Mouse (Mus musculus) CH12.LX (cell line): Measurements from ENCODE around the gene Rpap1. TPM values are rescaled to one million over a fixed set of nuclear protein-coding genes. Genes with fewer than 3 reads are reported as not detected.

Experiments
- DNase-seq: peaks from one replicate; pipeline ENCODE4 v3.0.0-alpha.2; 2013; ENCODE audit errors: extremely low read depth
- H3K27ac ChIP-seq: 2 replicates; pipeline ENCODE4 v1.5.1; 2012; ENCODE audit warnings: low read depth, mild to moderate bottlenecking, control low read depth, moderate library complexity; ENCODE audit not compliant: insufficient read depth
- H3K27me3 ChIP-seq: replicated peaks from 2 replicates; pipeline ENCODE3; 2012; ENCODE audit warnings: inconsistent platforms
- H3K36me3 ChIP-seq, 2 experiments: replicated peaks in 1 of 2; 2 replicates each; pipeline versions ENCODE3 to v1.6.1; 2012; ENCODE audit warnings: inconsistent platforms in 1 of 2, low read length in 1 of 2, mild to moderate bottlenecking in 1 of 2, mixed read lengths in 1 of 2, moderate library complexity in 1 of 2; ENCODE audit not compliant: control insufficient read depth in 1 of 2, insufficient read depth in 1 of 2
- H3K4me1 ChIP-seq, 2 experiments: 2 replicates each; pipeline ENCODE4 v1.6.1; 2012; ENCODE audit warnings: inconsistent platforms in 1 of 2, moderate library complexity in 1 of 2; ENCODE audit not compliant: insufficient read depth in 2 of 2, control insufficient read depth in 1 of 2
- H3K4me2 ChIP-seq: 2 replicates; pipeline ENCODE4 v1.6.1; 2012; ENCODE audit warnings: low read depth, mild to moderate bottlenecking, control low read depth; ENCODE audit not compliant: poor library complexity, insufficient read depth, severe bottlenecking
- H3K4me3 ChIP-seq, 3 experiments: fragments of 150-350 bp in 1 of 3; sonication (generic) in 1 of 3; replicated peaks in 1 of 3; 2 replicates each; pipeline versions ENCODE3 to v1.5.1; 2011 to 2012; ENCODE audit warnings: low read depth in 2 of 3, low read length in 2 of 3, mild to moderate bottlenecking in 2 of 3, moderate library complexity in 2 of 3, control low read depth in 1 of 3, improper control_type of control experiment in 1 of 3, inconsistent platforms in 1 of 3, mixed read lengths in 1 of 3; ENCODE audit not compliant: poor library complexity in 1 of 3
- H3K79me2 ChIP-seq: replicated peaks from 2 replicates; pipeline ENCODE4 v1.6.1; 2012; ENCODE audit warnings: mild to moderate bottlenecking, moderate library complexity; ENCODE audit not compliant: control insufficient read depth, poor library complexity, insufficient read depth, severe bottlenecking; ENCODE audit errors: extremely low read depth
- H3K9ac ChIP-seq: 2 replicates; pipeline ENCODE4 v1.6.1; 2012; ENCODE audit warnings: low read depth, mild to moderate bottlenecking, control low read depth, moderate library complexity; ENCODE audit not compliant: insufficient read depth
- H3K9me3 ChIP-seq: replicated peaks from 2 replicates; pipeline ENCODE3; 2012; ENCODE audit warnings: low read length, inconsistent platforms, mixed read lengths
- BHLHE40 ChIP-seq: IDR thresholded peaks from 2 replicates; pipeline ENCODE4 v1.6.1; 2011; ENCODE audit warnings: mild to moderate bottlenecking, low read depth, low read length, improper control_type of control experiment
- CHD1 ChIP-seq: IDR thresholded peaks from 2 replicates; pipeline ENCODE4 v1.6.1; 2012; ENCODE audit warnings: low read depth, low read length, improper control_type of control experiment, inconsistent platforms
- CTCF ChIP-seq, 2 experiments: IDR thresholded peaks in 1 of 2; conservative IDR thresholded peaks in 1 of 2; 2 replicates each; pipeline ENCODE4 v1.5.1; 2011 to 2012; ENCODE audit warnings: low read depth in 2 of 2, low read length in 2 of 2, improper control_type of control experiment in 1 of 2, inconsistent platforms in 1 of 2, mild to moderate bottlenecking in 1 of 2, moderate library complexity in 1 of 2
- ELF1 ChIP-seq: IDR thresholded peaks from 2 replicates; pipeline ENCODE4 v1.6.1; 2014; ENCODE audit warnings: low read depth, mild to moderate bottlenecking, inconsistent platforms, low read length, improper control_type of control experiment
- EP300 ChIP-seq: IDR thresholded peaks from 2 replicates; pipeline ENCODE4 v1.6.1; 2011; ENCODE audit warnings: low read length, improper control_type of control experiment
- ETS1 ChIP-seq: conservative IDR thresholded peaks from 2 replicates; pipeline ENCODE4 v1.6.1; 2012; ENCODE audit warnings: low read depth, mild to moderate bottlenecking, inconsistent platforms, low read length, improper control_type of control experiment, moderate library complexity
- GABPA ChIP-seq: IDR thresholded peaks from 2 replicates; pipeline ENCODE4 v1.6.1; 2012; ENCODE audit warnings: low read depth, low read length, improper control_type of control experiment, inconsistent platforms; ENCODE audit not compliant: insufficient replicate concordance
- JUND ChIP-seq: conservative IDR thresholded peaks from 2 replicates; pipeline ENCODE4 v1.6.1; 2011; ENCODE audit warnings: low read depth, low read length, improper control_type of control experiment
- MAZ ChIP-seq: IDR thresholded peaks from 2 replicates; pipeline ENCODE4 v1.6.1; 2012; ENCODE audit warnings: low read depth, mild to moderate bottlenecking, inconsistent platforms, low read length, improper control_type of control experiment, moderate library complexity
- MYC ChIP-seq: IDR thresholded peaks from 2 replicates; pipeline ENCODE4 v1.6.1; 2011; ENCODE audit warnings: low read depth, mild to moderate bottlenecking, improper control_type of control experiment, low read length
- POLR2A ChIP-seq: IDR thresholded peaks from 2 replicates; pipeline ENCODE4 v1.6.1; 2011; ENCODE audit warnings: low read depth, mild to moderate bottlenecking, improper control_type of control experiment, low read length
- RAD21 ChIP-seq: IDR thresholded peaks from 2 replicates; pipeline ENCODE4 v1.6.1; 2011; ENCODE audit warnings: low read depth, mild to moderate bottlenecking, low read length, improper control_type of control experiment, moderate library complexity
- RCOR1 ChIP-seq: conservative IDR thresholded peaks from 2 replicates; pipeline ENCODE4 v1.6.1; 2012; ENCODE audit warnings: low read depth, mild to moderate bottlenecking, inconsistent platforms, low read length, improper control_type of control experiment
- SIN3A ChIP-seq: IDR thresholded peaks from 2 replicates; pipeline ENCODE4 v1.6.1; 2012; ENCODE audit warnings: low read length, improper control_type of control experiment, inconsistent platforms
- USF1 ChIP-seq: IDR thresholded peaks from 2 replicates; pipeline ENCODE4 v1.6.1; 2014; ENCODE audit warnings: low read depth, mild to moderate bottlenecking, inconsistent platforms, low read length, improper control_type of control experiment
- USF2 ChIP-seq: conservative IDR thresholded peaks from 2 replicates; pipeline ENCODE4 v1.6.1; 2011; ENCODE audit warnings: low read depth, low read length, improper control_type of control experiment
- dilution Hi-C: fragments of 300-500 bp; cut with MboI; formaldehyde crosslinking; loops from 2 replicates; pipeline ENCODE4 v1.14.3; 2020; ENCODE audit warnings: low sequenced_read_pairs; ENCODE audit not compliant: extremely low pct_unique_long_range_greater_than_20kb, extremely low pct_ligation_motif_present
- in situ Hi-C: fragments of 300-500 bp; cut with MboI; formaldehyde crosslinking; loops from 3 replicates; pipeline ENCODE4 v1.14.3; 2019; ENCODE audit warnings: low sequenced_read_pairs, low pct_ligation_motif_present, low pct_unique_long_range_greater_than_20kb, mixed read lengths
- polyA plus RNA-seq: library from polyadenylated mRNA; unstranded; fragments of >175 nt; gene quantifications from 2 replicates; pipeline ENCODE4 v1.2.1, GENCODE M21; 2012; ENCODE audit warnings: low read depth; ENCODE audit not compliant: insufficient read length
- total RNA-seq, 2 experiments: library from RNA; depleted of rRNA; stranded (reverse); fragments of 300-350 nt in 1 of 2; fragments of >200 nt in 1 of 2; gene quantifications; 2 replicates each; pipeline ENCODE4 v1.2.3; 2012 to 2014

Gene Rpap1
- total and polyA plus RNA-seq, 3 experiments = 8.5 to 34.7 (median 31.8) TPM

DNA sequence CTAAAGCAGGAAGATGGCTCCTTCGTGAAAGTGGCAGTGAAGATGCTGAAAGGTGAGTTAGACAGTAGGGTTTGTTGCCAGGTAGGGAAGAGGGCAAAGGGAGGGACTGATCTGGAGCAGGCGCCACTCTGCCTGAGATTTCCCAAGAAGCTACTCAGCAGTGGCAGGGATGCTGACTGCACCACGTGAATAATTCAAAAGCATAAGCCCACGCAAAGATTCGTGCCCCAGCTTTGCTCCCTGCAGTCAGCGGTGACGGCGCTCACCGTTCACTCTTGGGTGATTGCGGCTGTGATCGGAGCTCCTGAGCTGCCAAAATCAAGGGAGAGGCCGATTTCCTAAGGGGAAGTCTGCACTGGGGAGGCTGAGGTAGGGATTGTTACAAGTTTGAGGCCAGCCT lies 23.6 kb upstream of the Rpap1 start:
- no peak overlapping the region for H3K4me2 ChIP-seq
- no peak overlapping the region for H3K27ac ChIP-seq
- H3K4me3 ChIP-seq = no peak overlapping the region
- no peak for DNase-seq
- H3K9ac ChIP-seq = no peak overlapping the region
- peaks cover 47 to 80% of the 10 kb centered on the region in 2 experiments for H3K36me3 ChIP-seq
- no peaks in the 10 kb centered on the region for H3K27me3 ChIP-seq
- H3K4me1 ChIP-seq = peaks cover 23 to 64% of the 10 kb centered on the region in 2 experiments
- in situ Hi-C loops = no loop called here
- no peaks in the 10 kb centered on the region for H3K9me3 ChIP-seq
- TF ChIP-seq JUND (no peak), RCOR1 (no peak), USF2 (no peak), USF1 (no peak)
- no peaks in the 10 kb centered on the region for H3K79me2 ChIP-seq
- dilution Hi-C loops = no loop called here

DNA sequence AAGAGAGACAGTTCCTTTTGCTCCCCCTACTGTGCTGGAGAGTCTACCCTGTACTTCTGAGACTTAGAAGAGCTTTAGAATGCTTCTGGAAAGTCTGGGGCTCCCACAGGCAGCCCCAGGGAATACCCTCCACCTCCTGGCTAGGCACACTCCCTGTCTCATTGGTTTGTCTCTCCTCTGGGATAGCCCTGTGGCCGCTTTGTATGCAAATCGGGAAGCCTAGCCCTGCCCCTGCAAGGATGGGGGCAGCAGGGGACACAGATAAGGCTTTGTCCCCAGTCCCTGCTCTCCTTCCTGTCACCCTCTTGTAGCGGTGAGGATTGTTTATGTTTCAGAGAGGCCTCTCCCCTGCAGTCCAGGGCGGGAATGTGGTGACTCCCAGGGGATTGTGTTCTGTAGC lies 21.5 kb upstream of the Rpap1 start:
- Histone ChIP-seq H3K9me3 (no peaks in the 10 kb centered on the region), H3K4me3 (no peak overlapping the region), H3K27me3 (no peaks in the 10 kb centered on the region), H3K79me2 (no peaks in the 10 kb centered on the region), H3K27ac (peak overlapping the region; percentile 3; the same call in 1 of the 2 replicates), H3K9ac (no peak overlapping the region), H3K4me2 (peak overlapping the region; percentile 78), H3K36me3 (peaks cover 50 to 86% of the 10 kb centered on the region in 2 experiments), H3K4me1 (peaks cover 26 to 58% of the 10 kb centered on the region in 2 experiments)
- dilution Hi-C loops = no loop called here
- DNase-seq = peak; percentile 90
- TF ChIP-seq GABPA (no peak), MYC (no peak), RAD21 (no peak; the same call in 1 of the 2 replicates), BHLHE40 (0 out of 2 replicates have a peak, but pooled peaks have one; percentile 10), SIN3A (no peak; the same call in 1 of the 2 replicates), ELF1 (no peak), ETS1 (no peak; the same call in none of the 2 replicates), CHD1 (no peak), EP300 (peak; percentile 16; the same call in 1 of the 2 replicates), POLR2A (no peak), CTCF (conservative IDR thresholded peaks at IDR 0.05 in 1 of 2, IDR thresholded peaks at IDR 0.05 in 1 of 2; ENCODE audit: low read depth in 2 of 2, low read length in 2 of 2) (peak in 1 of 2 experiments; percentile 32; a peak in 1 of 4 replicates), MAZ (0 out of 2 replicates have a peak, but pooled peaks have one; percentile 55)
- in situ Hi-C loops = no loop called here
